Mouse (Mus musculus) layer of hippocampus, adult 9-10 months (tissue): ENCODE measurements around the gene Slc45a3.
A peak's percentile ranks its signal among the peaks of the same experiment; 100 is the strongest.

ENCODE experiments used
- DNase-seq: peaks from one replicate; pipeline ENCODE4 v3.0.0; 2022; ENCODE audit warnings: low spot score

The Slc45a3 gene

DNA sequence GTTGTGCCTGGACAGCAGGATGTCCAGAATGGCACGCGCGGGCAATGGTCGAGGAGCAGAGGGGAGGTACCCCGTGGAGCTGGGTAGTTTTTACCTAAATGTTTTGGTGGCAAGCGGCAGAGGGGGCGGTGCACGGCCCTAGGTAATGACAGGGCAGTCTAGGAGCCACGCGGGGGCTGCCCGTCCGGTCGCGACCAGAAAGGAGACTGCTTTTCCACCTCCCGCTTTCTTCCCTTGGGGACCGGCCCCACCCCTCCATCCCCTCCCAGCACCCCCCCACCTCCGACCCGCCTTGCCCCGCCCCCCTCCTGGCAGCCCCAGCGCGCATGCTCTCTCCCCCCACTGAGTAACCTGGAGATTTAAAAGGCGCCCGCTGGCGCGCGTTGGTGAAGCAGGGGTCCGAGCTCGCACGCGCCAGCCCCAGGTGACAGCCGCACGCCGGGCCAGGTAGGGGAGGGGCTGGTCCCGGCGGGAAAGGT lies at the start of gene Slc45a3:
Gene Slc45a3, plus strand, starts transcription at position 362 of the 479 bp plus-strand sequence.
- DNase-seq = no peak

- DNase-seq = no peak
Measured at GRCm38 (mm10) chr1:131917634-131918033, 45.1 kb upstream of the Slc45a3 start.

DNA sequence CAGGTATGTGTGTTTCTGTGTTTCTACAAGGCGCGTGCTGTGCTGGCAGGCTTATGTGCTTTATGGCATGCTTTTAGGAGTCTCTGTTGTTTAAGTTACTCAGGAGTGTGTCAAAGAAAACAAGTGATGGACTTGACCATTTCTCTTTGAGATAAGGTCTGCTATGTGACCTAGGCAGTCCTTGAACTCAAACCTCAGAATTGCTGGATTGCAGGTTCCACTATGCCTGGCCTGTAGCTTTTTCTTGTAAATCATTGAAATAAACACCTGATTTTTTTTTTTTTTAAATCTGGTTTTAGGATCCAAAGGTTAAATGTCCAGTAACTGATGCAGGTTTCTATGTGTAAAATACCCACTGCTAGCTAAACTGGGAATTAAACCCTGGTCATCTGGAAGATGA lies 43.7 kb upstream of the Slc45a3 start:
- DNase-seq = no peak

GRCm38 (mm10) chr1:131922100-131922499 lies 40.7 kb upstream of the Slc45a3 start:
- DNase-seq = no peak

- no peak for DNase-seq
Measured at GRCm38 (mm10) chr1:131933471-131933870, 29.3 kb upstream of the Slc45a3 start.

GRCm38 (mm10) chr1:131937659-131938305 lies 25.0 kb upstream of the Slc45a3 start:
- peak; percentile 62 for DNase-seq

GRCm38 (mm10) chr1:131938811-131939210 lies 24.0 kb upstream of the Slc45a3 start:
- no peak for DNase-seq

- no peak for DNase-seq
Measured at GRCm38 (mm10) chr1:131940711-131941244, 22.0 kb upstream of the Slc45a3 start.

- no peak for DNase-seq
Measured at GRCm38 (mm10) chr1:131941501-131941900, 21.3 kb upstream of the Slc45a3 start.

DNA sequence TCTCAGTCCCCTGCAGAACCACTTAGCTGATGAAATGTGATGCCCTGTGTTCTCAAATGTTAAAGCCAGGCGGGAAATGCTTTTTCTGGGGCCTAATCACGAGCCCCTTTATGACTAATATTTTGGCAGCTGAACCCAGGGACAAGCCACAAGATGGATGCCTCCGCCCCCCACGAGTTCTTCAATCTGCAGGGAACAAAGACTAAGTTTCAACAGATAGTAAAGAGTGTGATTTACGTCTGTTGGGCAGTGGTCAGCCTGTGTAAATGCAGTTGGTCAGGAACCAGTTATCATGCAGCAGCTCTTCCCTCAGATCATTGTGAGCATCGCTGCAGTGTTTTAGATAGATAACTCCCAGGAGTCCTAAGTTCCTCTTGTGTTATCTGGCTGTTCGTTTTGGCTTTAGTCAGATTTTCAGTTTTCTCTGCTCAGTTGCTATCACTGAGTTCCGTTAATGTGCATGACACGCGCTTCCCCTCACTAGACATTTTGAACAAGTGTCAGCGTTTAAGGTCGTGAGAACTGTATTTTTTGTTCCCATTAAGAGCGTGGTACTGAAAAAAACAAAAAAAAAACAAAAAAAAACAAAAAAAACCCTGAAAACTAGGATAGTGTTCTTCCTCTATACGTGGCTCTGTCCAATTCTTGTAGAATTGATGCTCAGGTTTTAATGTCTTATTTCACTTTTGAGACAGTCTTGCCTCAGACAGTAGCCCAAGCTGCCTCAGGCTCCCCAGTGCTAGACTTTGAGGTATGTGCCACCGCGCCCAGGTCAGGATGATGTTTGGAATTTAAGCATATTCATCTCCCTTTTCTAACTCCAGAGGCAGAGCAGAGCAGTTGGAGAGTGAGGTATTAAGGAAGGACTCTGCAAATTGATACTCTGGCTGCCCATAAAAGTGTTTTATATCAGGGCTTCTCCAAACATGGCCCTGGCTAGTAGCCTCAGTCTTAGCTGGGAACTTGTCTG lies 19.9 kb upstream of the Slc45a3 start:
- DNase-seq = no peak

DNA sequence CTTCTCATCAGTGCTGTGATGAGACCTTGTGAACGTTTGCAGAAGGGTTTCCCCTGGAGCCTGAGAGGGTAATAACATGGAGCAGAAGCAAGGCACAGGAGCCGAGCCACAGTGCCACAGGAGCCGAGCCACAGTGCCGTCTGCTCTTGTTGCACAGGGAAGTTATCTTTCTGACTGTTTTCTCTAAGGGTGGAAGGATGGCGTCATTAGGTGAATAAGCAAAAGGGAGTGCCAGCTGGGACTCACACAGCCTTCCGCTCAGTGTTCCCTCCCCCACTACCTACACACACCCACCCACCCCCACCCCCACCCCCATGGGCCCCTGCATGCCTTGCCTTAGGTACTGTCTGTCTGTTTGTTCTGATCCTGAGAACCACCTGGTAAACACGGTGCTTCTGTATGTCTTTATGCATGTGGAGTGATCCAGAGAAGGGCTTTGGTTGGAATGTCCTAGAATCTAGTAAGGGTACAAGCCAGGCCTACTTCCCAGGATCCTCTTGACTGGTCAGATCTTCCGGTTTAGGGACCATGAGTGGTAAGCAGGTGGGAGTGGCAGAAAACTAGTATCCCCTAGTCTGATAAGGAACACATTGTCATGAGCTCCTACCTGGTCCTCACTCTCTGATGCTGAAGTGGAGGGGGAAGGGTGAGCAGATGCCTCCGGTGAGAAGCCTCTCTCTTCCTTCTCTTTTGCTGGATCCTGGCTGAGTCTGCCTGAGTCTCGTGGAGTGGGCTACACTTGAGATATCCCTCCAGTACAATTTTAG lies 16.9 kb upstream of the Slc45a3 start:
- DNase-seq = no peak

DNA sequence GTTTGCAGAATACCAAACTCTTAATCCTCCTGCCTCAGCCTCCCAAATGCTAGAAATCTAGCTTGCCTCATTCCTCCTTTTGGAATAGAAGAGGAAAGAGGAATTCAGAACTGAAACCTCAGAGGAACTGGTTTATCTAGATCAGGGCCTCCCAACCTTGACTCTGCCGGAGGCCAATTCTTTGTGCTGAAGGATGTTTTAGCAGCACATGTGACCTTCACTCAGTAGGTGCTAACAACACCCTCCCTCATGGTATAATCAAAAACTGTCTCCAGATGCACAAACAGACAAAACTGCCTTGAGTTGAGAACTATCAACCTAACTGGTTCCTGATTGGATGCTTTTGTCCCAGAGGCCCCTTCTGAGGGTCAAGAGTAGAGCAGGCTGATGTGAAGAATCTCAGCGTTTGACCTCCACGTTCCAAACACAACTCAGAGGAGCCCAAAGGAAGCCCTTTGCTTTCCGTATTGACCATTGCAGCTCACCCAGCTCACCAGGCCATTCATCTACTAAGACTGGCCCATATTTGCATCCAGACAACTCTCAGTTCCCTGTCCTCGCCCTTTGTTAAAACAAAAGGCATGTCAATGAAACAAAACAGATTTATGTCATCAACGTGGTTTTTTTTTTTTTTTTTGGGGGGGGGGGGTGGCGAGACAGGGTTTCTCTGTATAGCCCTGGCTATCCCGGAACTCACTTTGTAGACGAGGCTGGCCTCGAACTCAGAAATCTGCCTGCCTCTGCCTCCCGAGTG lies 16.1 kb upstream of the Slc45a3 start:
- no peak for DNase-seq

DNA sequence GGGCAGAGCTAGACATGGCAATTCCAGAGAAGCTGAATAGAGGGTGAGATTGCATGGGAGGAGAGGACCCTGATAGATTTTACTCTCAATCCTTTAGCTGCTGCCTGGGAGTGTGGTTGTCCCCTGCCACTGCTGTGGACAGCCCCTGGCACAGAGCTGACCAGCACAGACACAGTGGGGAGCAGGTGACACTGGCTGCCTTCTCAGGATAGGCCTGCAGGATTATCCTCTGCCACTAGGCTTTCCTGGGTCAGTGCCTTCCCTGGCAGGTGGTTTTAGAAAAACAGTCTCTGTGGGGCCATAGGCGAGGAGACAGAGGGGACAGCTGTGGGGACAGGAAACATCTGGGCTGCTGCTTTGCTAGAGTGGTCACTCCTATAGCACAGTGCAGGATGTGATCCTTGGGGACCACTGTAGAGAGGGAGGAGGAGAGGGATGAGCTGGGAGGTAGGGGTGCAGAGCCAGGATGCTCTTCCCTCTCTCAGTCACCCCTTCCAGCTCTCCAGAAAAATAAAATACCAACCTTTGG lies 14.7 kb upstream of the Slc45a3 start:
- DNase-seq = no peak

- DNase-seq = no peak
Measured at GRCm38 (mm10) chr1:131954242-131954865, 8.4 kb upstream of the Slc45a3 start.

GRCm38 (mm10) chr1:131955131-131955757 lies 7.5 kb upstream of the Slc45a3 start:
- no peak for DNase-seq

- DNase-seq = no peak
Measured at GRCm38 (mm10) chr1:131957416-131957815, 5.4 kb upstream of the Slc45a3 start.

DNA sequence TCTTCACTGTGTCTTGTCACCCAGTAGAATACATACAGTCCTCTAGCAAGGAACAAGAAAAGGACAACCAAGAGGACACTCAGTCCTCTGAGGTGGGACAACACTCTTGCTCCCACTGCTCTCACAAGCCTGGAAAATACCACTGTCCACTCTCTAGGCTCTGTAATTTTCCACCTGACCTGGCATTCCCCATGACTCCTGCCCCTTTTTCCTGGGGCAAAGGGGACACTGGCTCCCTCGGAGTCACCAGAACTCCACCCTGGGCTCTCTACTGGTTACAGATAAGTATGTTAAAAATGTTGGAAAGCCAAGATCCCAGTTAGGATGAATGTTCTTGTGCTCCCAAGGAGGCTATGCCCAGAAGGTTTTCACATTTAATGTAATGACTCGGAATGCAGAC lies 1.8 kb upstream of the Slc45a3 start:
- DNase-seq = no peak

GRCm38 (mm10) chr1:131963085-131963951 lies 551 bp downstream of the Slc45a3 start:
- no peak for DNase-seq

GRCm38 (mm10) chr1:131964100-131964499 lies 1.3 kb downstream of the Slc45a3 start:
- no peak for DNase-seq
